Mouse (Mus musculus) erythroblast, embryonic 14.5 days (primary cell): ENCODE results near the gene Eepd1. TPM values are rescaled to one million over a fixed set of nuclear protein-coding genes. Genes with fewer than 3 reads are reported as not detected.
"Not testable (repeated sequence)": the region's sequence is repeated elsewhere in the genome, so short reads cannot be mapped to it uniquely, and the experiment has no call there.

Experiments
- H3K27me3 ChIP-seq: 2 replicates; pipeline ENCODE4 v1.6.1; 2012; ENCODE audit warnings: inconsistent platforms; ENCODE audit not compliant: control insufficient read depth
- H3K36me3 ChIP-seq: 2 replicates; pipeline ENCODE4 v1.6.1; 2012; ENCODE audit warnings: mild to moderate bottlenecking, inconsistent platforms; ENCODE audit not compliant: control insufficient read depth
- H3K4me1 ChIP-seq: 2 replicates; pipeline ENCODE4 v1.6.1; 2012; ENCODE audit warnings: inconsistent platforms; ENCODE audit not compliant: control insufficient read depth
- H3K4me3 ChIP-seq: replicated peaks from 2 replicates; pipeline ENCODE3; 2012; ENCODE audit warnings: moderate library complexity, mild to moderate bottlenecking, inconsistent platforms
- H3K9me3 ChIP-seq: 2 replicates; pipeline ENCODE4 v1.6.1; 2012; ENCODE audit warnings: low read length, inconsistent platforms, mixed read lengths; ENCODE audit not compliant: control insufficient read depth
- GATA1 ChIP-seq: IDR thresholded peaks from 2 replicates; pipeline ENCODE4 v1.6.1; 2012; ENCODE audit warnings: low read length, inconsistent platforms, mixed read lengths
- TAL1 ChIP-seq: IDR thresholded peaks from 3 replicates; pipeline ENCODE4 v1.6.1; 2012; ENCODE audit warnings: low read length, inconsistent platforms, mixed read lengths
- polyA plus RNA-seq: library from polyadenylated mRNA; stranded (reverse); fragments of >175 nt; gene quantifications from 2 replicates; pipeline ENCODE4 v1.2.3, GENCODE M21; 2012

Eepd1 gene
- polyA plus RNA-seq = 0.02 and 0.06 TPM in 2 replicates

DNA sequence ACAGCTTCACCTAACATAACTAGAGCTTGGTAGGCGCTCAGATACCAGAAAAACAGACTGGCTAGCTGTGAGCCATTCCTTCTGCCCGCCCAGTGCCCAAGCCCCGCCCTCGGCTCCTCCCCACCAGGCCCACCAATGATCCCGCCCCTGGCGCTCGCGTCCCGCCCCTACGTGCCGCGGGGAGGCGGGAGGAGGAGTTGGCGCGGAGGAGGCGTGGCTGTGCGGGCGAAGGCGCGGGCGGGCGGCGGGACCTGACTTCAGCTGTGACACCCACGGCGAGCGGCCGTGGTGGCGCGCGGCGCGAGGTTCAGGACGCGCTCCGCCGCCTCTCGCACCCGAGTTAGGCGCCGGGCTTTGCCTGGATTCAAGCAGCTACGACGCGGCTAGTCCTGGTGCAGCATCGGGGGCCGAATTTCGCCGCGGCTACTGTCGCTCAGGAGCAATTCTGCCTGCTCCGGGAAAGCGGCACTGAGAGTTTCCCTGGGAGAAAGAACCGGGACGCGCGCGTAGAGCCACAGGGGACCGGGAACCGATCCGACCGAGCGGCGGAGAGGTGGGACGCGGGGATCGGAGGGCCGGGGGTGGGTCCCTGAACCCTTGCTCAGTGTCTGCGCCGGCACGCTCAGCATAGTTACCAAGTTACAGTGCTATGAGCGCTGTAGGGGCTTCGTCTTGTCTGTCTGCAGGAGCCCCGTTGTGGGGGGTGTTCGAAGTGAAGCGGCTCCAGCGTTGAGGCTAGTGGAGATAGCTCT is at the start of gene Eepd1:
Eepd1 (plus strand) TSS at position 204 of the 752 bp plus-strand sequence.
- TF ChIP-seq TAL1 = no peak
- no peak for TF ChIP-seq GATA1
- Histone ChIP-seq H3K36me3 (no peaks in the 10 kb centered on the region), H3K4me3 (peak within 1 kb of the TSS; percentile 64), H3K4me1 (peaks cover 10% of the 10 kb centered on the region), H3K27me3 (peaks cover 22% of the 10 kb centered on the region), H3K9me3 (no peaks in the 10 kb centered on the region)

DNA sequence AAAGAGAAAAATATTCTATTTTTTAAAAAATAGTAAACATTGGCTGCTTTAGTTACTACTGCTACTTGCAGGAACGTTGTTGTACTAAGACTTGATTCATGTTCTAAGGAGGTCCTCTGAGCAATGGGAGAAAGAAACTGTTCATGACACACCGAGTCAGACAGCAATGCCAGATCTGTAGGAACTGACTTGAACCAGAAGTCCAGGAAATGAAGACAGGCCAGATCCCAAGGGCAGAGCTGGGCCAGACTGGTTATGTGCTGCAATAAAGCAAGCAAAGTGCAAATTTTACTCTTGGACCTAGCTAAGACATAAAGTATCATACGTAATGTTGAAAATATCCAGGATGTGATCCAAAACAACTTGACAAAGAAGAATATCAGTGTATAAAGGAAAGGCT is 42.5 kb upstream of the Eepd1 start:
- TF ChIP-seq GATA1 (no peak), TAL1 (no peak)
- H3K36me3 ChIP-seq = no peaks in the 10 kb centered on the region
- no peaks in the 10 kb centered on the region for H3K9me3 ChIP-seq
- no peaks in the 10 kb centered on the region for H3K4me1 ChIP-seq
- H3K4me3 ChIP-seq = no peak overlapping the region
- no peaks in the 10 kb centered on the region for H3K27me3 ChIP-seq

DNA sequence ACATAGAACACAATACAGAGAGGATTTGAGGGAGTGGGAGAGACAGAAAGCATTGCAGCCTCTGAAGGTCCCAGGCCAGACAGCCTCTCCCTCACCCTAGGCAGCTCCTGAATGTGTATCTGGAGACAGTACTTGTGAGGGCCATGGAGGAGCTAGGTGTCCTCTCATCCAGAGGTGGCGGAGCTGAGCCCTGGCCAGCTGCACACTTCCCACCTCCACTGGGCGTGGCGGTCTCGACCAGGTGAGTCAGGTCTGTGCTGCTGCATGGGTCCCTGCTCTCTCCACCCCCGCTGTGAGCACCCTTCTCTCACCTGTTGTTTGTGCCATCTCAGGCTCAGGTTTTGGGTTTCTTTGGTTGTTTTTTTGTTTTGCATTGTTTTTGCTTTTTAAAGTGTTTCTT is 41.3 kb upstream of the Eepd1 start:
- not testable (repeated sequence) for H3K9me3 ChIP-seq, H3K36me3 ChIP-seq, H3K4me1 ChIP-seq, H3K4me3 ChIP-seq, H3K27me3 ChIP-seq

DNA sequence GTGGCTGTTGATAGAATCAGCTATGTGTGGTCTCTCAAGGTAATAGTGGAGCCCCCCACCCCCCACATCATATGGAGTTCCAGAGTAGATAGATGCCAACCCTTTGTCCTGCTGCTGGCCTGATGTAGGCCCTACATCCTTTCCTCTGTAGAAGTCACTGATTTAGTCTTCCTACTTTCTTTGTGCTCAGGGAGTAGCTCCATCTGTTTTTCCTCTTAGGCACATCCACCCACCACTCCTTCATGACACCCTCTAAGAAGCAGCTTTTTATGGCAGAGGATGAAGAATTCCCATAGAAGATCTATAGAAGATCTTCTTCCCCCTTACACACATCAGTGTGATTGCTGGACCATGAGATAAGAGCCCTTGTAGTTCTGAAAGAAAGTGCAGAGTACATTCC is 39.3 kb upstream of the Eepd1 start:
- H3K36me3 ChIP-seq = no peaks in the 10 kb centered on the region
- no peak for TF ChIP-seq TAL1
- no peak for TF ChIP-seq GATA1
- H3K4me1 ChIP-seq = no peaks in the 10 kb centered on the region
- H3K27me3 ChIP-seq = no peaks in the 10 kb centered on the region
- H3K4me3 ChIP-seq = no peak overlapping the region
- no peaks in the 10 kb centered on the region for H3K9me3 ChIP-seq

DNA sequence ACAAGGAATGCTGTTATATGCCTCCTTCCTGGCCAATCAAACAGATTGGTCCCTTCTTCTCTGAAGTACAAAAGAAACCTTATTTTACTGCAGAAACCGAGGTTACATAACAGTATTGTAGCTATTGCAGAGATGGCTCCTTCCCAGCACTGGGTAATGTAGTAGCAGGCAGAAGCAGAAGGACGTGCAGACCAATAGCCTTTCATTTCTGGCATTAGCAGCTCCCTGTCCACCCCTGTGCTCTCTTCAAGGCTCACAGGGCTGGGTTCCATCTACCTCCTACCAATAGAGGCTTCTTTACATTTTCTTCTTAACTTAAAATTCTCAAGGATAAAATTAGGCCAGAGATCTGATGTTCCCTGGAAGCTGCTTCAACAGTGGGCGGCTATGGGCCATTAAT is 38.3 kb upstream of the Eepd1 start:
- TF ChIP-seq GATA1 = no peak
- no peak for TF ChIP-seq TAL1
- Histone ChIP-seq H3K4me1 (no peaks in the 10 kb centered on the region), H3K9me3 (no peaks in the 10 kb centered on the region), H3K4me3 (no peak overlapping the region), H3K27me3 (no peaks in the 10 kb centered on the region), H3K36me3 (no peaks in the 10 kb centered on the region)

DNA sequence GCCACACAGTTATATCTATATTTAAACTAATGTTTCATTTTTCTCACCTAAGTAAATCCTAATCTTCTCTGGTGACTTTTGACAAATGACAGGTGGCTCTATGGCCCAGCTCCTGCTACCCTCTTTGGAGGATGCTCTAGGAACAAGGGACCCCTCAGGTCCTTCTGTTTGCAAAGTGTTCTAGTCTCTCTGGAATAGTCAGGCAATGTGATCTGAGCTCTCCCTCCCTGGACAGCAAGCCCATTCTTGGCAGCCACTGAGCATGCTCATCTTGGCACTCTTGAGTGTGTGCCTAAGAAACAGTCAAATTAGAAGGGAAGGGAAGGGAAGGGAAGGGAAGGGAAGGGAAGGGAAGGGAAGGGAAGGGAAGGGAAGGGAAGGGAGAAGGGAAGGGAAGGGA is 37.8 kb upstream of the Eepd1 start:
- Histone ChIP-seq H3K36me3 (no peaks in the 10 kb centered on the region), H3K4me3 (no peak overlapping the region), H3K9me3 (no peaks in the 10 kb centered on the region), H3K27me3 (no peaks in the 10 kb centered on the region), H3K4me1 (no peaks in the 10 kb centered on the region)
- no peak for TF ChIP-seq TAL1
- TF ChIP-seq GATA1 = no peak

DNA sequence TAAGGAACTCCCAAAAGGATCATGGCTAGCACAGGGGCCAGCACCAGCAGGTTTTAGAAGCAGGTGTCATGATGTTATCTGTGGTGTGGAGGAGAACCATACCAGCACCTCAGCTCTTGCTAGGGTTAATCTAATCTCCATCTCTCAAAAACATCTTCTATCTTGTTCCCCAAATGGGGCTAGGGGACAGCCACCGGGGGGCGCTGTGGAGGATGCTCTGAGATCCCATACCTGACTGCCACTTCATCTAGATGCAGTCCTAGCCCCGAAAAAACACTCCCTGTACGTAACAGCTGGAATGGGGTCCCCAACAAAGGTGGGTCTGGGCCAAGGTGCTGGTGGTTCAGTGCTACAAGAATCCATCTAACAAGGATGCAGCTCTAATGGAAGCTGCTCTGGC is 31.0 kb upstream of the Eepd1 start:
- no peaks in the 10 kb centered on the region for H3K36me3 ChIP-seq
- TF ChIP-seq TAL1 (no peak), GATA1 (no peak)

DNA sequence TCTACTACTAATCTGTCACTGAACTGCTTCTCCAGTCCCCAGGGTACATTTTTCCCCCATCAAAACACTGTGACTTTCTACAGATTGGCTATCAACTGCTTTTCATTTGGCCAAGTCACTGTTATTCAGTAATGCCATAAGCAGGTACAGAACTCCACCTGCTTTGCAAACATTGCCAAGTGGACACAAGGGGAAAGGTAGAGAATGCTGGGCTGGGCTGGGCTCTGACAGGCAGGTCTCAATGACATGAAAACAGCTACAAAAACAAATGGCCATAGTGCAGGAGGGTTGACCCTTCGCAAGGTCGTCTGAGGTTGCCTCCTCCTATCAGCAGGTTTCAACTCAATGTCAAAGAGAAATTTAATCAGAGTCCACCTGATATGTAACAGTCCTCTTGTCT is 26.3 kb upstream of the Eepd1 start:
- Histone ChIP-seq H3K4me3 (no peak overlapping the region), H3K27me3 (no peaks in the 10 kb centered on the region), H3K4me1 (no peaks in the 10 kb centered on the region), H3K9me3 (peaks cover 3% of the 10 kb centered on the region), H3K36me3 (no peaks in the 10 kb centered on the region)
- TF ChIP-seq GATA1 (no peak), TAL1 (no peak)

More for the DNA sequence above, 31.0 kb upstream of the Eepd1 start:
- Histone ChIP-seq H3K4me1 (no peaks in the 10 kb centered on the region), H3K27me3 (no peaks in the 10 kb centered on the region), H3K4me3 (no peak overlapping the region), H3K9me3 (peaks cover 3% of the 10 kb centered on the region)

DNA sequence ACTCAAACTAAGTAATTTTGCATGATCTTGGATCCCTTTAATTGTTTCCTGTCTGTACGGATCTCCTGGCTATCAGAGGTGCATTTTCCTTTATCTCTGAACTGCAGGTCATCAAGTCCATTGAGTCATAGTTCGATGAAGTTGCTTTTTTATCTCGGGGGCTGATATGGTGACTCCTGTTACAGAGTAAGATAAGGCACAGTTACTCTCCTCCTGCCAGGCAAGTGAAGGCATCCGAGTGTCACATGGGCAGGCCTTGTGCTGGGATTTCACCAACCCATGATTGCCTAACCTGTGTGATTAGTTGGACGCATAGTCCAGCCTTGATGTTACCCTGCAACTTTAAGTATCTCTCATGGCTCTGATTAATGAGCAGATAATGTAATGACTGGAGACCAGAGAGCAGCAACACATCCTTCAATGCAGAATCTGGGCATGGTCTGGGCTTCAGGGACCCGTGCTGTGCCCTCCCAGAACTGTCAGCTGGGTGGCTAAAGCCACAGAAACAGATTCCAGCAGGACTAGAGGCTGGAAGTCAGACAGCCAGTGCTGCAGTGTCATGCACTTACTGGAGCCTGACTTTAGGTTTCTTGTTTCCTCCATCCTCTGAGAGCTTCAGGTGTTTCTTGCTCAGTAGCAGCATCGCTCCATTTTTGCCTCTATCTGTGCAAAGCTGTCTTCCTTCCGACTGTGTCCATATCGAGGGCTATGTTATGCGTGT is 20.4 kb upstream of the Eepd1 start:
- no peak for TF ChIP-seq GATA1
- TF ChIP-seq TAL1 = no peak
- Histone ChIP-seq H3K9me3 (no peaks in the 10 kb centered on the region), H3K4me1 (no peaks in the 10 kb centered on the region), H3K4me3 (no peak overlapping the region), H3K27me3 (no peaks in the 10 kb centered on the region), H3K36me3 (no peaks in the 10 kb centered on the region)
